Mouse (Mus musculus) kidney, embryonic 15.5 days (tissue): ENCODE results near the gene Fcrla. TPM values are rescaled to one million over a fixed set of nuclear protein-coding genes. Genes with fewer than 3 reads are reported as not detected.
A peak's percentile ranks its signal among the peaks of the same experiment; 100 is the strongest.
"Not testable (repeated sequence)": the region's sequence is repeated elsewhere in the genome, so short reads cannot be mapped to it uniquely, and the experiment has no call there.

Experiments used
- ATAC-seq: fragments of 200-750 bp; cut with Nextera tagmentation; replicated peaks from 2 replicates; pipeline ENCODE4 v1.8.0; 2017; ENCODE audit warnings: moderate TSS enrichment; ENCODE audit not compliant: low FRiP score
- H3K27ac ChIP-seq: fragments of 300-500 bp; sonication (generic); 2 replicates; pipeline ENCODE4 v1.5.1; 2015; ENCODE audit warnings: mild to moderate bottlenecking, inconsistent platforms
- H3K27me3 ChIP-seq: fragments of 300-500 bp; sonication (generic); 2 replicates; pipeline ENCODE4 v1.6.1; 2015; ENCODE audit warnings: inconsistent platforms
- H3K36me3 ChIP-seq: fragments of 300-500 bp; sonication (generic); 2 replicates; pipeline ENCODE4 v1.6.1; 2015; ENCODE audit warnings: inconsistent platforms
- H3K4me1 ChIP-seq: fragments of 300-500 bp; sonication (generic); 2 replicates; pipeline ENCODE4 v1.6.1; 2015; ENCODE audit warnings: inconsistent platforms
- H3K4me2 ChIP-seq: fragments of 300-500 bp; sonication (generic); 2 replicates; pipeline ENCODE4 v1.6.1; 2015; ENCODE audit warnings: moderate library complexity, mild to moderate bottlenecking, inconsistent platforms
- H3K4me3 ChIP-seq: fragments of 300-500 bp; sonication (generic); replicated peaks from 2 replicates; pipeline ENCODE4 v1.5.1; 2015; ENCODE audit warnings: mild to moderate bottlenecking, inconsistent platforms
- H3K9ac ChIP-seq: fragments of 300-500 bp; sonication (generic); 2 replicates; pipeline ENCODE4 v1.6.1; 2015; ENCODE audit warnings: mild to moderate bottlenecking, inconsistent platforms
- H3K9me3 ChIP-seq: fragments of 300-500 bp; sonication (generic); replicated peaks from 2 replicates; pipeline ENCODE4 v1.6.1; 2016; ENCODE audit warnings: inconsistent platforms
- WGBS: fragments of 180-500 bp; shearing (Covaris S2); methylation state at CpG from one replicate; pipeline ENCODE4 v1.1.7; 2015; ENCODE audit warnings: mixed read lengths; 5-methylcytosine and 5-hydroxymethylcytosine counted together
- polyA plus RNA-seq: library from polyadenylated mRNA; unstranded; fragments of >200 nt; fragmentation: Nextera tagmentation; extraction: Ambion mirVana; gene quantifications from 2 replicates; pipeline ENCODE4 v1.2.1, GENCODE M21; 2015

The Fcrla gene
- not detected in 2 replicates for polyA plus RNA-seq

GRCm38 (mm10) chr1:170927378-170927777 is at the start of gene Fcrla:
Gene Fcrla, minus strand, starts transcription at chr1:170927583.
- ATAC-seq, result no peak
- Histone ChIP-seq H3K4me3 (no peak within 1 kb of the TSS), H3K27ac (no peak within 1 kb of the TSS), H3K9me3 (no peaks in the 10 kb centered on the region), H3K36me3 (no peaks in the 10 kb centered on the region), H3K9ac (no peak within 1 kb of the TSS), H3K4me2 (no peak within 1 kb of the TSS), H3K27me3 (no peaks in the 10 kb centered on the region), H3K4me1 (no peaks in the 10 kb centered on the region)
- WGBS, result 76% methylated on average over 3 of the region's 3 CpGs

GRCm38 (mm10) chr1:170976447-170976846 is 49.1 kb upstream of the Fcrla start, which contains the start of gene Fcgr2b:
Gene Fcgr2b, minus strand, starts transcription at chr1:170976547.
- ATAC-seq, result 0 out of 2 replicates have a peak, but pooled peaks have one; percentile 25
- Histone ChIP-seq H3K4me1 (no peaks in the 10 kb centered on the region), H3K4me2 (no peak within 1 kb of the TSS), H3K9ac (no peak within 1 kb of the TSS), H3K27ac (peak within 1 kb of the TSS; percentile 24), H3K9me3 (no peaks in the 10 kb centered on the region), H3K4me3 (no peak within 1 kb of the TSS), H3K36me3 (no peaks in the 10 kb centered on the region), H3K27me3 (no peaks in the 10 kb centered on the region)
- 89% methylated on average over 5 of the region's 5 CpGs for WGBS

- H3K27ac ChIP-seq, result peak overlapping the region; percentile 24; the same call in 1 of the 2 replicates
Measured at GRCm38 (mm10) chr1:170975751-170976161, 48.4 kb upstream of the Fcrla start.

DNA sequence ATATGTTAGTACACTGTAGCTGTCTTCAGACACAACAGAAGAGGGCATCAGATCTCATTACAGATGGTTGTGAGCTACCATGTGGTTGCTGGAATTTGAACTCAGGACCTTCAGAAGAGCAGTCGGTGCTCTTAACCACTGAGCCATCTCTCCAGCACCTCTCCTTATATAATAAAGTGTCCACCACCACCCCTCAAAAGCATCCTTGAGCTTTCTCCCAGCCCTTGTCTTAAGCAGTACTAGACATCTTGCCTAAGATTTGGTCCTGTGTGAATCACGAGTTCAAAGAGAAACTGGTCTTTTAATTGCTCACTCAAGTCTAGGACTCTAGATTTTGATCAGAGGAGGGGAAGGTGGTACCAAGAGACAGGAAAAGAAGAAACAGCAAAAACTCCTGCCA is 48.0 kb upstream of the Fcrla start:
- H3K4me3 ChIP-seq, H3K27ac ChIP-seq, H3K4me2 ChIP-seq, H3K27me3 ChIP-seq, H3K9ac ChIP-seq, H3K4me1 ChIP-seq, H3K36me3 ChIP-seq, H3K9me3 ChIP-seq, ATAC-seq: not testable (repeated sequence)
- 68% methylated on average over 2 of the region's 2 CpGs for WGBS

More at GRCm38 (mm10) chr1:170975751-170976161, 48.4 kb upstream of the Fcrla start:
- WGBS, result 53% methylated on average over 7 of the region's 7 CpGs
- Histone ChIP-seq H3K9me3 (no peaks in the 10 kb centered on the region), H3K9ac (no peak overlapping the region), H3K4me3 (no peak overlapping the region), H3K4me1 (no peaks in the 10 kb centered on the region), H3K36me3 (no peaks in the 10 kb centered on the region), H3K4me2 (no peak overlapping the region), H3K27me3 (no peaks in the 10 kb centered on the region)
- ATAC-seq, result peak; percentile 90

DNA sequence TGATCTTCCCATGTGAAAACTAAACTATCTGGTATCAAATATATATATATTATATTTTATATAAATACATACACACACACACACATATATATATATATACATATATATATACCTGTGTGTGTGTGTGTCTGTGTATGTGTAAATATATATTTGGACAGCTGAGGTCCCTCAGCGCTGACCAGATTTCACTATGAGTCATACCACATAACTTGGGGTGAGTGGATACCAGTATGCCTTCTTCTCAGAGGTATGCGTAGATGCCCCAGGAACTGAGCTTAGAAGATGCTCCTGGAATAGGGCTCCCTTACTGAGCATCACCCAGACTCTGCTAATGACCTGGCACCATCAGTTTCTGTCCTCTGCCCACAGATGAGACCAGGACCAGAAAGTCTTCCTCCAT is 47.4 kb upstream of the Fcrla start:
- no peak overlapping the region for H3K27ac ChIP-seq
- H3K27me3 ChIP-seq, result no peaks in the 10 kb centered on the region
- H3K9me3 ChIP-seq, result no peaks in the 10 kb centered on the region
- H3K36me3 ChIP-seq, result no peaks in the 10 kb centered on the region
- no peak overlapping the region for H3K4me2 ChIP-seq
- no peaks in the 10 kb centered on the region for H3K4me1 ChIP-seq
- 94% methylated on average over 2 of the region's 2 CpGs for WGBS
- ATAC-seq, result no peak
- no peak overlapping the region for H3K9ac ChIP-seq
- H3K4me3 ChIP-seq, result no peak overlapping the region

DNA sequence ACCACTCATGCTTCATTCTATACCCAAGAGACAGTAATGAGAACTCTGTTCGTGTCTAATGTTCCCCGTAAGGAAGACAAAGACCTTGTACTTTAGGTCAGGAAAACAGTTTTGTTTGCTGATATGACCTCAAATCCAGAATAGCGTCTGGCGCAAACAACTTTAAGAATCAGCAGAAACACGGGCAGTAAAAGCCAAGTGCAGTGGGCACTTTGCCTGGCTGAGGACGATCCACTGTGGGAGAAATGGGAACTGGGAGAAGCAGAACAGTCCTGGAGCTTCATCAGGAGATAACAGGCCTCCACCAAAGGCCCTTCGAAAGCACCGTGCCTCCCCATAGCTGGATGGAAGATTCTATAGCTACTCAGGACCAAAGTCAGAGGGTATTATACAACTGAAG is 46.8 kb upstream of the Fcrla start:
- 93% methylated on average over 8 of the region's 8 CpGs for WGBS
- H3K4me3 ChIP-seq, result no peak overlapping the region
- no peaks in the 10 kb centered on the region for H3K9me3 ChIP-seq
- no peaks in the 10 kb centered on the region for H3K4me1 ChIP-seq
- H3K36me3 ChIP-seq, result no peaks in the 10 kb centered on the region
- no peak overlapping the region for H3K9ac ChIP-seq
- no peaks in the 10 kb centered on the region for H3K27me3 ChIP-seq
- no peak overlapping the region for H3K27ac ChIP-seq
- no peak overlapping the region for H3K4me2 ChIP-seq
- ATAC-seq, result no peak

DNA sequence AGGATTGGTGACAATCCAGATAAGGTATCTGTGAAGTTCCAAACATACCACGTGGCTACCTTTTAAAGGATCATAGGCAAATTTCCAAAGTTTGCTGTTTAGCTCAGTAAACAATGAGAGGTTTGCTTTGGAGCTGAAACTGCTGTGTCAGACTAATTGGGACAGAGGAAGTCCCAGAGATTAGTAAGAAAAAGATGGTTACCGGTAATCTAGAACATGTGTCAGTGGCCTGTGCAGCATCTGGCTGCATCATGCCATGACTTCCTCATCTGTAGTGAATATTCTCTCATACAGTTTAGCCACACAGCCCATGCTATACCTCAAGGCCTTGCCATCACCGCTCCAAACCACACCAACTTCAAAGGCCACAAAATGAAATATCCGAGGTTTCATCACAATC is 45.6 kb upstream of the Fcrla start:
- H3K9ac ChIP-seq, result no peak overlapping the region
- H3K4me3 ChIP-seq, result no peak overlapping the region
- no peaks in the 10 kb centered on the region for H3K9me3 ChIP-seq
- no peaks in the 10 kb centered on the region for H3K4me1 ChIP-seq
- no peaks in the 10 kb centered on the region for H3K27me3 ChIP-seq
- H3K36me3 ChIP-seq, result no peaks in the 10 kb centered on the region
- no peak overlapping the region for H3K27ac ChIP-seq
- no peak for ATAC-seq
- 83% methylated on average over 4 of the region's 4 CpGs for WGBS
- H3K4me2 ChIP-seq, result no peak overlapping the region

- Histone ChIP-seq H3K9ac (no peak overlapping the region), H3K4me3 (no peak overlapping the region), H3K27ac (no peak overlapping the region), H3K4me1 (no peaks in the 10 kb centered on the region), H3K36me3 (no peaks in the 10 kb centered on the region), H3K4me2 (no peak overlapping the region), H3K9me3 (no peaks in the 10 kb centered on the region), H3K27me3 (no peaks in the 10 kb centered on the region)
- no peak for ATAC-seq
- whole genome bisulfite sequencing, result 81% methylated on average over 6 of the region's 6 CpGs
Measured at GRCm38 (mm10) chr1:170972494-170972893, 45.1 kb upstream of the Fcrla start.

DNA sequence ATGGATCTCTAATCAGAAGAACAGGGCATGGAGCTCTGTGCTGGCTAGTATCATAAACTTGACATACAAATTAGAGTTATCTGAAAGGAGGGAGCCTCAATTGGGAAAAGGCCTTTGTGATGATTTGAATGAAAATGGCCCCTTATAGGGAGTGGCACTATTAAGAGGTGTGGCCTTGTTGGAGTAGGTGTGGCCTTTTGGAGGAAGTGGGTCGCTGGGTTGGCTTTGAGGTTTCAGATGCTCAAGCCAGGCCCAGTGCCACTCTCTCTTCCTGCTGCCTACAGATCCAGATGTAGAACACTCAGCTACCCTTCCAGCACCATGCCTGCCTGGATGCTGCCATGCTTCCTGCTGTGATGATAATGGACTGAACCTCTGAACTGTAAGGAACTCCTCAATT is 41.2 kb upstream of the Fcrla start:
- no peak overlapping the region for H3K9ac ChIP-seq
- H3K4me3 ChIP-seq, result no peak overlapping the region
- no peaks in the 10 kb centered on the region for H3K9me3 ChIP-seq
- H3K36me3 ChIP-seq, result no peaks in the 10 kb centered on the region
- H3K27me3 ChIP-seq, result no peaks in the 10 kb centered on the region
- no peak for ATAC-seq
- H3K4me2 ChIP-seq, result no peak overlapping the region
- peaks cover under 1% of the 10 kb centered on the region; the same call in 1 of the 2 replicates for H3K4me1 ChIP-seq
- no peak overlapping the region for H3K27ac ChIP-seq
- 76% methylated on average over 1 of the region's 1 CpGs for WGBS

GRCm38 (mm10) chr1:170967581-170967980 is 40.2 kb upstream of the Fcrla start:
- Histone ChIP-seq H3K4me3 (no peak overlapping the region), H3K27me3 (no peaks in the 10 kb centered on the region), H3K9ac (no peak overlapping the region), H3K4me2 (no peak overlapping the region), H3K36me3 (no peaks in the 10 kb centered on the region), H3K27ac (no peak overlapping the region), H3K9me3 (no peaks in the 10 kb centered on the region), H3K4me1 (peaks cover 11% of the 10 kb centered on the region)
- ATAC-seq, result no peak
- WGBS, result 77% methylated on average over 3 of the region's 3 CpGs

DNA sequence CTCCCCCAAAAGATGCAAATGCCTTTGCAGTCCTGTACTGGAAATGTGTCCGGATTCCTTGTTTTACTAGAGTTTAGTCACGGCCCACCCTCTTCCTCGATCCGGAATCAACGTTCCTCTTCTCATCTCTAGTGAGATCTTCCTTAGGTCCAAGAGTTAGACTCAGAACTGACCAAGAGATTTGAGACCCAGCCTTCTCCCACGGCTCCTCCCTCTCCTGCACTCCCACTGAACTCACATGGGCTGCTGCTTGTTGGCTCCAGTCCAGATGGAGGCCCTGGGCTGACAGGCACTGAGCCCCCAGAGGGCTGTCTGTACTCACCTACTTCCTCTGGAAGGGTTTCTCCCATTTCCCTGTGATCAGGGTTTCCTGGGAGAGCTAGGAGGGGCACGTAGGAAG is 35.7 kb upstream of the Fcrla start:
- Histone ChIP-seq H3K4me3 (no peak overlapping the region), H3K4me2 (no peak overlapping the region), H3K9me3 (no peaks in the 10 kb centered on the region), H3K9ac (no peak overlapping the region), H3K27ac (no peak overlapping the region), H3K4me1 (peaks cover 17% of the 10 kb centered on the region), H3K27me3 (no peaks in the 10 kb centered on the region), H3K36me3 (no peaks in the 10 kb centered on the region)
- ATAC-seq, result 0 out of 2 replicates have a peak, but pooled peaks have one; percentile 12
- WGBS, result 55% methylated on average over 7 of the region's 7 CpGs

DNA sequence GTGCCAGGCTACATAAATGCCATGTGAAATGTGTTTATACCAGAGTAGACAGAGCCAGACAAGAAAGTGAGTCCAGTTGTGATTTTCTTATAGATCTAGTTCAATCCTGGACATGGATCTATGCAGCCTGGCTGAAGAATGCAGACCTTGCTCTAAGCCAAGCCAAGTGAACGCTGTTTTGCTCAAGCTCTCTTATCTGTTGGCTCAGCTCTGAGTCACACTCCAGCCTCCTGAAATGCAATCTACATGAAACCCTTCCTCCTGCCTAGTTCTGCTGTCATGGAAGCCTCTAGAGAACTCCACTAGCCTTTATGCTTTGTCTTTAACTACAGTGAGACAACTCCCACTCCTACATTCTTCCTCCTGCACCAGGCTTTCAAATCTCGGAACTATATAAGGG is 34.9 kb upstream of the Fcrla start:
- no peaks in the 10 kb centered on the region for H3K27me3 ChIP-seq
- no peak for ATAC-seq
- no peak overlapping the region for H3K27ac ChIP-seq
- H3K9me3 ChIP-seq, result no peaks in the 10 kb centered on the region
- peaks cover 17% of the 10 kb centered on the region for H3K4me1 ChIP-seq
- no peak overlapping the region for H3K4me3 ChIP-seq
- no peak overlapping the region for H3K4me2 ChIP-seq
- no peak overlapping the region for H3K9ac ChIP-seq
- 50% methylated on average over 2 of the region's 2 CpGs for WGBS
- H3K36me3 ChIP-seq, result no peaks in the 10 kb centered on the region

- H3K9ac ChIP-seq, result no peak overlapping the region
- H3K4me2 ChIP-seq, result no peak overlapping the region
- WGBS, result 86% methylated on average over 6 of the region's 6 CpGs
- H3K36me3 ChIP-seq, result no peaks in the 10 kb centered on the region
- no peak overlapping the region for H3K27ac ChIP-seq
- no peaks in the 10 kb centered on the region for H3K9me3 ChIP-seq
- H3K4me3 ChIP-seq, result no peak overlapping the region
- peaks cover 17% of the 10 kb centered on the region for H3K4me1 ChIP-seq
- no peaks in the 10 kb centered on the region for H3K27me3 ChIP-seq
- no peak for ATAC-seq
Measured at GRCm38 (mm10) chr1:170961101-170961500, 33.7 kb upstream of the Fcrla start.
